Mouse (Mus musculus): Measurements from ENCODE around the gene Begain.

- no peak for TF ChIP-seq CTCF (IDR thresholded peaks at IDR 0.05)
- TF ChIP-seq POLR2A (IDR thresholded peaks at IDR 0.05; ENCODE audit: insufficient read depth, low read depth, low read length), result no peak
- TF ChIP-seq EP300 (IDR thresholded peaks at IDR 0.05; ENCODE audit: insufficient read depth, low read depth, low read length), result no peak
Measured at GRCm38 (mm10) chr12:108983496-108983895, 84.5 kb downstream of the Begain start.
